13 mouse cellular contexts compared by ENCODE assay signal in the genomic region with DNA sequence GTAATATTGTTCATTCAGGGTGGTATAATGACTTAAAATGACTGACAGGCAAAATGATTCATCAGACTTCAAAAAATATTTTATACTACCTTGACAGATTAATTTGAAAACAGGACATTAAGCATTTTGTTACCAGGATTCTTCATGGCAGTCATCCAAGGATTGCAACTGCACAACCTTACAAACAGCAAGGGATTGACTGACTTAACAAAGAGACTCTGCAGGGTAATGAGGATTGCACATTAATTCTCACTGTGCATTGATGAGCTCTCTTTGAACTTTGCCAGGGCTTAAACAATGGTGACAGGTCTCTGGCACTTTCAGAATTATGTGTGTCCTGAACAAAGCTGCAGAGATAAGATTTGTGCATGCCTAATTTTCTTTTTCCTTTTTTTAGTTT.
DNase-seq lines count a peak whose midpoint lies in the region; ATAC-seq and TF ChIP-seq lines count a peak whose summit lies in the region.
"Had no signal": no experiment of that assay in that cellular context is flagged by ENCODE, and none has a peak within 500 bp of the region (broad histone marks: within the 10 kb centered on the region; RNA-seq: fewer than 3 reads in every experiment).

No protein-coding gene starts in this region.

- H3K36me3 ChIP-seq in embryonic facial prominence, embryonic 14.5 days (ENCODE audit: control insufficient read depth, insufficient read depth, low read length): no peaks in the 10 kb centered on the region
- no peaks in the 10 kb centered on the region for H3K36me3 ChIP-seq in embryonic facial prominence, embryonic 10.5 days (replicated peaks)
- no peaks in the 10 kb centered on the region for H3K36me3 ChIP-seq in hindbrain, embryonic 14.5 days (replicated peaks; ENCODE audit: control insufficient read depth, insufficient read depth)
- H3K36me3 ChIP-seq in neural tube, embryonic 13.5 days: no peaks in the 10 kb centered on the region
- H3K36me3 ChIP-seq: kidney, embryonic 15.5 days; lung, embryonic 15.5 days had no signal

- TF ChIP-seq CTCF in brain, embryonic 14.5 days (IDR thresholded peaks at IDR 0.05; ENCODE audit: borderline replicate concordance, extremely low read depth, insufficient read depth, insufficient read length): no peak

- ATAC-seq in embryonic facial prominence, embryonic 14.5 days (ENCODE audit: low read depth): no peak
- ATAC-seq in hindbrain, embryonic 14.5 days (ENCODE audit: low FRiP score): peak; percentile 81; the same call in 1 of the 2 replicates
- ATAC-seq in neural tube, embryonic 13.5 days (ENCODE audit: low read depth): peak; percentile 90

- no peak overlapping the region for H3K4me2 ChIP-seq in embryonic facial prominence, embryonic 14.5 days (ENCODE audit: low read depth, low read length)
- no peak overlapping the region for H3K4me2 ChIP-seq in hindbrain, embryonic 14.5 days (replicated peaks)
- no peak overlapping the region for H3K4me2 ChIP-seq in neural tube, embryonic 13.5 days
- H3K4me2 ChIP-seq: kidney, embryonic 15.5 days; lung, embryonic 15.5 days had no signal

- H3K27ac ChIP-seq in embryonic facial prominence, embryonic 14.5 days (replicated peaks; ENCODE audit: low read depth, low read length): no peak overlapping the region
- H3K27ac ChIP-seq in embryonic facial prominence, embryonic 10.5 days (replicated peaks): no peak overlapping the region
- H3K27ac ChIP-seq in hindbrain, embryonic 14.5 days: no peak overlapping the region
- H3K27ac ChIP-seq in neural tube, embryonic 13.5 days (replicated peaks): no peak overlapping the region
- H3K27ac ChIP-seq: kidney, embryonic 15.5 days; lung, embryonic 15.5 days had no signal

- no peak for TF ChIP-seq POLR2A in brain, embryonic 14.5 days (IDR thresholded peaks at IDR 0.05; ENCODE audit: borderline replicate concordance, extremely low read depth, insufficient read depth, insufficient read length, poor library complexity, severe bottlenecking)

- H3K4me1 ChIP-seq in embryonic facial prominence, embryonic 14.5 days (ENCODE audit: control insufficient read depth, insufficient read depth, low read length): no peaks in the 10 kb centered on the region
- H3K4me1 ChIP-seq in embryonic facial prominence, embryonic 10.5 days: no peaks in the 10 kb centered on the region
- no peaks in the 10 kb centered on the region for H3K4me1 ChIP-seq in hindbrain, embryonic 14.5 days (replicated peaks; ENCODE audit: control insufficient read depth, insufficient read depth, low read length)
- peaks cover 6% of the 10 kb centered on the region; the same call in 1 of the 2 replicates for H3K4me1 ChIP-seq in neural tube, embryonic 13.5 days (replicated peaks)
- H3K4me1 ChIP-seq: kidney, embryonic 15.5 days; lung, embryonic 15.5 days had no signal

- H3K9me3 ChIP-seq in embryonic facial prominence, embryonic 14.5 days (ENCODE audit: control insufficient read depth, low read length): no peaks in the 10 kb centered on the region
- H3K9me3 ChIP-seq in embryonic facial prominence, embryonic 10.5 days: no peaks in the 10 kb centered on the region
- no peaks in the 10 kb centered on the region for H3K9me3 ChIP-seq in hindbrain, embryonic 14.5 days (ENCODE audit: control insufficient read depth, low read length)
- H3K9me3 ChIP-seq in neural tube, embryonic 13.5 days: no peaks in the 10 kb centered on the region
- H3K9me3 ChIP-seq: kidney, embryonic 15.5 days; lung, embryonic 15.5 days had no signal

- H3K4me3 ChIP-seq in embryonic facial prominence, embryonic 14.5 days (ENCODE audit: low read depth, low read length): no peak overlapping the region
- no peak overlapping the region for H3K4me3 ChIP-seq in embryonic facial prominence, embryonic 10.5 days
- no peak overlapping the region for H3K4me3 ChIP-seq in hindbrain, embryonic 14.5 days (replicated peaks; ENCODE audit: low read length)
- no peak overlapping the region for H3K4me3 ChIP-seq in neural tube, embryonic 13.5 days
- H3K4me3 ChIP-seq: kidney, embryonic 15.5 days; lung, embryonic 15.5 days had no signal

- DNase-seq in embryonic facial prominence, embryonic 14.5 days (ENCODE audit: low spot score): peak; percentile 20
- no peak for DNase-seq in embryonic facial prominence, embryonic 10.5 days (ENCODE audit: low spot score)
- DNase-seq in brain, embryonic 14.5 days (ENCODE audit: low read depth): peak; percentile 95
- DNase-seq in hindbrain, embryonic 14.5 days (ENCODE audit: low spot score): peak; percentile 67
- no peak for DNase-seq in testis, postnatal 14 days (ENCODE audit: low spot score)
- no peak for DNase-seq in testis, postnatal 10 days (ENCODE audit: low spot score)
- no peak for DNase-seq in thymus, adult 18-20 months
- DNase-seq: heart, postnatal 36 days; layer of hippocampus, adult 9-11 months; thymus, postnatal 14 days had no signal

- no peak overlapping the region for H3K9ac ChIP-seq in embryonic facial prominence, embryonic 14.5 days (ENCODE audit: low read depth, low read length)
- no peak overlapping the region for H3K9ac ChIP-seq in hindbrain, embryonic 14.5 days
- H3K9ac ChIP-seq in neural tube, embryonic 13.5 days: no peak overlapping the region
- H3K9ac ChIP-seq: kidney, embryonic 15.5 days; lung, embryonic 15.5 days had no signal

- H3K27me3 ChIP-seq in embryonic facial prominence, embryonic 14.5 days (replicated peaks; ENCODE audit: control insufficient read depth, insufficient read depth, low read length): no peaks in the 10 kb centered on the region
- no peaks in the 10 kb centered on the region for H3K27me3 ChIP-seq in embryonic facial prominence, embryonic 10.5 days (replicated peaks; ENCODE audit: low read depth, poor library complexity, severe bottlenecking)
- H3K27me3 ChIP-seq in hindbrain, embryonic 14.5 days (ENCODE audit: control insufficient read depth, insufficient read depth, low read length): no peaks in the 10 kb centered on the region
- no peaks in the 10 kb centered on the region for H3K27me3 ChIP-seq in neural tube, embryonic 13.5 days
- H3K27me3 ChIP-seq: kidney, embryonic 15.5 days; lung, embryonic 15.5 days had no signal

Comparison
In these comparisons a context has a peak if more than half of its experiments do, and no peak if none do; other contexts are left out.
1. DNase-seq: peak in embryonic facial prominence, embryonic 14.5 days (single experiment), brain, embryonic 14.5 days (single experiment) and hindbrain, embryonic 14.5 days (single experiment); none in embryonic facial prominence, embryonic 10.5 days (single experiment), testis, postnatal 14 days (single experiment), testis, postnatal 10 days (single experiment) and thymus, adult 18-20 months (0 of 2).